Mouse (Mus musculus): Measurements from ENCODE around the gene Uri1. TPM values are rescaled to one million over a fixed set of nuclear protein-coding genes. Genes with fewer than 3 reads are reported as not detected.

The Uri1 gene
- polyA plus RNA-seq, 1 experiment from 2014 or later = 8.8 TPM

DNA sequence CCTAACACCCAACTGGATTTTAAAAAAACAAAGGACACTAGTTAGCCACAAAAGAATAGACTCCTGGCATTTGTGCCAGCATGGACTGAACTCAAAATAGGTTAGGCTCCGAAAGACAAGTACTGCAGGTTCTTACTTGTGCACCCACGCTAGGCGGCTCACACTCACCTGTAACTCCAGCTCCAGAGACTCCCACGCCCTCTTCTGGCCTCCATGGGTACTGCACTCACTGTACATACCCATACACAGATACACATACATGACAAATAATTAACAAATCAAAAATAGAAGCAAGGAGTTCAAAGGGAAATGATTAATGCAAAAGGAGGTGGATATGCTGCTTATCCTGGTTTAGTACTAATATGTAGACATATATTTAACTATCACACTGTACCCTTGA lies 100.4 kb downstream of the Uri1 start:
- Histone ChIP-seq H3K4me3 (ENCODE audit: low read depth, low read length) (no peak overlapping the region), H3K9ac (ENCODE audit: low read depth, low read length) (no peak overlapping the region), H3K27ac (ENCODE audit: low read length) (no peak overlapping the region), H3K9me3 (replicated peaks; ENCODE audit: control insufficient read depth, low read length) (no peaks in the 10 kb centered on the region), H3K27me3 (ENCODE audit: control insufficient read depth, insufficient read depth, low read depth, low read length) (no peaks in the 10 kb centered on the region), H3K4me2 (ENCODE audit: low read depth, low read length) (no peak overlapping the region), H3K4me1 (ENCODE audit: control insufficient read depth, low read depth, low read length) (no peaks in the 10 kb centered on the region), H3K36me3 (ENCODE audit: control insufficient read depth, insufficient read depth) (no peaks in the 10 kb centered on the region)
- ATAC-seq (ENCODE audit: low read depth) = no peak
- 49% methylated on average over 4 of the region's 4 CpGs for WGBS (ENCODE audit: insufficient replicate concordance)

DNA sequence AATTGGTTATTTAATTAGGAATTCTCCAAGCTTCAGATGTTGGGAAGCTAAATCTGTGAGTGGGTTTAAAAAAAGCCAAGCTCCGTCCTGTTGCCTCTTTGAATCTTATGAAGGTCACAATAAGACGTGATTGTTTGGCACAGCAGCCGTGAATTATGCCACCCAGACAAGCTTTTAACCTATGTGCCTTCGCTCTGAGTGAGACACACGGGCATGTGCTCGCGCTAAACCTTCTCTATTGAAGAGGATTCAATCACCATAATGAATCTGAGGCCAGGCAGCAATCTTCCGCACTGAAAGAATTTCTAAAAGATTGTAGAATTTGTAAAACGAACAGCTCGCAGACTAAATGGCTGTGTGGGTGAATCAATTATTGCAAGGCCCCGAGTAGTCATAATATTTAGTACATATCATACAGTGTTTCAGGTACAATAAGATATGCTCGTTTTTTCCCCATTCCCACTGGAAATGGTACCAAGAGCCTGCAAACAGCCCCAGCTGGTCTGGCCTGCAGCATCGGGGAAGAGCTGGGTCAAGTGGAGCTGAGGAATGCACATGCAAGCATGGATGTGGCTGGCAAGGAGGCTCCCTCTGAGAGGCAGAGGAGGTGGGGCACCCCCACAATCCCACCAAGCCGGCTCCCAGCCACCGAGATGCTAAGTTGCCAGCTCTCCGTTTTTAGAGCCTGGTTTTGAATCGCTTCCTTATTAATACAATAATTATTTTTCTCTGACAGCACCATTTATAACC lies 101.5 kb downstream of the Uri1 start:
- WGBS (ENCODE audit: insufficient replicate concordance) = 69% methylated on average over 17 of the region's 17 CpGs

GRCm38 (mm10) chr7:37918926-37919325 lies 104.4 kb downstream of the Uri1 start:
- H3K9me3 ChIP-seq (replicated peaks; ENCODE audit: control insufficient read depth, low read length) = no peaks in the 10 kb centered on the region
- H3K27me3 ChIP-seq (ENCODE audit: control insufficient read depth, insufficient read depth, low read depth, low read length) = no peaks in the 10 kb centered on the region
- 44% methylated on average over 10 of the region's 10 CpGs for WGBS (ENCODE audit: insufficient replicate concordance)
- no peak overlapping the region for H3K4me2 ChIP-seq (ENCODE audit: low read depth, low read length)
- no peak overlapping the region for H3K9ac ChIP-seq (ENCODE audit: low read depth, low read length)
- H3K27ac ChIP-seq (ENCODE audit: low read length) = no peak overlapping the region
- H3K4me1 ChIP-seq (ENCODE audit: control insufficient read depth, low read depth, low read length) = no peaks in the 10 kb centered on the region
- no peaks in the 10 kb centered on the region for H3K36me3 ChIP-seq (ENCODE audit: control insufficient read depth, insufficient read depth)
- no peak overlapping the region for H3K4me3 ChIP-seq (ENCODE audit: low read depth, low read length)
- no peak for ATAC-seq (ENCODE audit: low read depth)

More for the DNA sequence above, 101.5 kb downstream of the Uri1 start:
- no peak overlapping the region for H3K27ac ChIP-seq (ENCODE audit: low read length)
- H3K9me3 ChIP-seq (replicated peaks; ENCODE audit: control insufficient read depth, low read length) = no peaks in the 10 kb centered on the region
- ATAC-seq (ENCODE audit: low read depth) = no peak
- no peaks in the 10 kb centered on the region for H3K4me1 ChIP-seq (ENCODE audit: control insufficient read depth, low read depth, low read length)
- no peaks in the 10 kb centered on the region for H3K36me3 ChIP-seq (ENCODE audit: control insufficient read depth, insufficient read depth)
- H3K27me3 ChIP-seq (ENCODE audit: control insufficient read depth, insufficient read depth, low read depth, low read length) = no peaks in the 10 kb centered on the region
- no peak overlapping the region for H3K9ac ChIP-seq (ENCODE audit: low read depth, low read length)
- H3K4me3 ChIP-seq (ENCODE audit: low read depth, low read length) = no peak overlapping the region
- no peak overlapping the region for H3K4me2 ChIP-seq (ENCODE audit: low read depth, low read length)

DNA sequence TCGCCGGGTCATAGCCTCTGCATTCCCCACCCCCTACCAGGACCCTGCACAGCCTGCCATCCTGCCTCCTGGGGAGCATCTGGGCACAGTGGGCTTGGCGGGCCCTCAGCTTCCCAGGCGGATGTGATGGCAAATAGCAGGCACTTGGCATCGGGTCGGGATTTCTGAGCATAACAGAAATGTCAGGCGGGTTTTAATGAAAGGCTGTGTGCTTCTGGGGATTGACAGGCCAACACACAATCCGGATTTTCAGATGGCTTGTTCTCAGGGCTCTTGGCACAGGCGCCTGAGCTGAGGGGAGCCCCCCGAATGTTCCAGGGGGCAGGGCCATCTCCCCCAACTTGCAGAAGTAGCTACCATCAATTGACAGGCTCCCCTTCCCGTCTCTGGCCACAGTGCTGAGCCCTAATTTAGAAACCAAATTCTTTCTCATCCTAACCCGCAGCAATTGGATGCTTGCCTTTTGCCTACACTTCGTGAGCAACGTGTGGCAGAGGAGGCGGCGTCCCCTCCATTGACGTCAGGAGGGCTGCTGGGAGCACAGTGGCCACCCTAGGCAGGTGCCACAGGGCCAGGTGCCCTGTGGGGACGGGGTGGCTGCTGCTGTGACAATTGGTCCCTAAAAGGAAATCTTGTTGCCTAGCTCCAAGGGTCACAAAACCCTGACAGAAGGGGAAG lies 106.5 kb downstream of the Uri1 start:
- no peak for ATAC-seq (ENCODE audit: low read depth)
- Histone ChIP-seq H3K4me3 (ENCODE audit: low read depth, low read length) (no peak overlapping the region), H3K36me3 (ENCODE audit: control insufficient read depth, insufficient read depth) (no peaks in the 10 kb centered on the region), H3K9me3 (replicated peaks; ENCODE audit: control insufficient read depth, low read length) (no peaks in the 10 kb centered on the region), H3K27ac (ENCODE audit: low read length) (no peak overlapping the region), H3K27me3 (ENCODE audit: control insufficient read depth, insufficient read depth, low read depth, low read length) (no peaks in the 10 kb centered on the region), H3K4me1 (ENCODE audit: control insufficient read depth, low read depth, low read length) (no peaks in the 10 kb centered on the region), H3K4me2 (ENCODE audit: low read depth, low read length) (no peak overlapping the region), H3K9ac (ENCODE audit: low read depth, low read length) (no peak overlapping the region)
- 58% methylated on average over 18 of the region's 18 CpGs for WGBS (ENCODE audit: insufficient replicate concordance)

DNA sequence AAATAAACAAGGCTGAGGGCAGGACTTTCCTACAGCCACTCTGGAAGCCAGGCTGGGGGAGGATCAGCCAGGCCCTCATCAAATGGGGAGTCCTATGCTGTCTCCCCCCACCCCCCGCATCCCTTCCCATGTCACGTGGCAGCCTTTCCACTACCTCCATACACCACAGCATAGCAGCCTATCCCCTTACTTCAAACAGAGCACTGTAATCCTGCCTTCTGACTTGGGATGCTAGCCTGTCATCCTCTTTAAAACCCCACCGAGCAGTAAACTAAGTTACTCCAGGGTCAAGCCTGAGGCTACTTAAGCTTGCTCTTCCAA lies 111.6 kb downstream of the Uri1 start:
- H3K4me3 ChIP-seq (ENCODE audit: low read depth, low read length) = no peak overlapping the region
- no peak overlapping the region for H3K27ac ChIP-seq (ENCODE audit: low read length)
- no peaks in the 10 kb centered on the region for H3K9me3 ChIP-seq (replicated peaks; ENCODE audit: control insufficient read depth, low read length)
- H3K36me3 ChIP-seq (ENCODE audit: control insufficient read depth, insufficient read depth) = no peaks in the 10 kb centered on the region
- no peaks in the 10 kb centered on the region for H3K4me1 ChIP-seq (ENCODE audit: control insufficient read depth, low read depth, low read length)
- no peak overlapping the region for H3K9ac ChIP-seq (ENCODE audit: low read depth, low read length)
- ATAC-seq (ENCODE audit: low read depth) = no peak
- WGBS (ENCODE audit: insufficient replicate concordance) = 46% methylated on average over 3 of the region's 3 CpGs
- no peaks in the 10 kb centered on the region for H3K27me3 ChIP-seq (ENCODE audit: control insufficient read depth, insufficient read depth, low read depth, low read length)
- H3K4me2 ChIP-seq (ENCODE audit: low read depth, low read length) = no peak overlapping the region

- Histone ChIP-seq H3K9me3 (replicated peaks; ENCODE audit: control insufficient read depth, low read length) (no peaks in the 10 kb centered on the region), H3K4me1 (ENCODE audit: control insufficient read depth, low read depth, low read length) (no peaks in the 10 kb centered on the region), H3K9ac (ENCODE audit: low read depth, low read length) (no peak overlapping the region), H3K36me3 (ENCODE audit: control insufficient read depth, insufficient read depth) (no peaks in the 10 kb centered on the region), H3K4me3 (ENCODE audit: low read depth, low read length) (no peak overlapping the region), H3K27ac (ENCODE audit: low read length) (no peak overlapping the region), H3K27me3 (ENCODE audit: control insufficient read depth, insufficient read depth, low read depth, low read length) (no peaks in the 10 kb centered on the region), H3K4me2 (ENCODE audit: low read depth, low read length) (no peak overlapping the region)
- ATAC-seq (ENCODE audit: low read depth) = no peak
- WGBS (ENCODE audit: insufficient replicate concordance) = 38% methylated on average over 5 of the region's 5 CpGs
Observed at GRCm38 (mm10) chr7:37911114-37911801, 112.1 kb downstream of the Uri1 start.

GRCm38 (mm10) chr7:37910161-37910560 lies 113.2 kb downstream of the Uri1 start:
- WGBS (ENCODE audit: insufficient replicate concordance) = 73% methylated on average over 9 of the region's 9 CpGs
- Histone ChIP-seq H3K9me3 (replicated peaks; ENCODE audit: control insufficient read depth, low read length) (no peaks in the 10 kb centered on the region), H3K4me3 (ENCODE audit: low read depth, low read length) (no peak overlapping the region), H3K36me3 (ENCODE audit: control insufficient read depth, insufficient read depth) (no peaks in the 10 kb centered on the region), H3K9ac (ENCODE audit: low read depth, low read length) (no peak overlapping the region), H3K27ac (ENCODE audit: low read length) (no peak overlapping the region), H3K4me2 (ENCODE audit: low read depth, low read length) (no peak overlapping the region), H3K27me3 (ENCODE audit: control insufficient read depth, insufficient read depth, low read depth, low read length) (no peaks in the 10 kb centered on the region), H3K4me1 (ENCODE audit: control insufficient read depth, low read depth, low read length) (no peaks in the 10 kb centered on the region)
- no peak for ATAC-seq (ENCODE audit: low read depth)
